Comparison of ENCODE assay signal across 8 mouse cellular contexts in the genomic region with DNA sequence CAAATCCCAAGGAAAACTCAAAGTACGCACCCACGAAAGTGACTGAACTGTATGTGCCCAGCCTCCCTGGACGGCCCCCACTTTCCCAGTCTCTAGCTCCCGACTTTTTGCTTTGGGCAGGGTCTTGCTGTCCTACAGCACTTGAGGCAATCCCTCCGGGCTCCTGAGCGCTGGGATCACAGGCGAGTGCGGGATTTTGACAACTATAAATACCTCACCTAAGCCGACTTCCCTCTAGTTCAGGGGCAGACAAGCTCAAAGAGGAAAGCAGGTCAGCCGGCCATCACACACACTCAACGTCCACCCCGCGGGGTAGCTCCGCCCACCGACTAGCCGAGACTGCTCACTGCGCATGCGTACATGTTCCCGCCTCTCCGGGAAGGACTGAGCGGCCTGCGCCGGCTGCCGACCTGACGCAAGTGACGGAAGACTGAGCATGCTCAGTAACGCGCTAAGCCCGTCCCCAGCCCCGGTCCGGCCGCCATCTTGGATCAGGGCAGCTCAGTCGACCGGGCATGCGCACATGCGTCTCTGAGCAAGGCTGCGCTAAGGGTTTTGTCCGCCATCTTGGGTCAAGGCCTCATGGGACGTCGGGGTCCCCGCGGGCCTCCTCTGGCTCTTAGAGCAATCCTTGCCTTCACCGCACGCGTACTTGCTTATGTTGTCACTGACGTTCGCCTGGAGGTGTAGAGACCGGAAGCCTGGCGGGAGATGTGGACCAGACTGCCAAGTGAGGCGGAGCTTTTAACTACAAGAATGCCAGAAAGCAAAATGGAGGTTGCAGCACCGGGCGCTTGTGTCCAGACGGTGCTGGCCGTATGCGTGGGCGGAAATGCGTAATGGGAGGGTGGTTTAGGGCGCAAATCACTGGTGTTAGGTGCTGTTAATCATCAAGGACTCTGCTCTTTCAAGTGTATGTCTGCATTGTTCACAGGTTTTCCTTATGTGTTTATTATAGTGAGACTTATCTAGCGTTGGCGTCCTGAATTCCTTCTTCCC. TPM values are rescaled to one million over a fixed set of nuclear protein-coding genes. Genes with fewer than 3 reads are reported as not detected.
A peak's percentile ranks its signal among the peaks of the same experiment; 100 is the strongest.
DNase-seq lines count a peak whose midpoint lies in the region; ATAC-seq and TF ChIP-seq lines count a peak whose summit lies in the region.

TSS of gene 0610009B22Rik (minus strand) at position 545 of the 999 bp plus-strand sequence.

- POLR2A ChIA-PET in Patski (lab: Charles Lee) = interaction anchor here (0.5 to 2.2 kb wide), 13 partner anchors 9 to 116 kb away, joined by 3 to 5 read pairs (median 3); partner anchors contain the start of gene Hnrnpab

- H3K36me3 ChIP-seq in hindbrain, embryonic 13.5 days = peaks cover 18% of the 10 kb centered on the region

- H3K9ac ChIP-seq in hindbrain, embryonic 13.5 days = peak within 1 kb of the TSS; percentile 84

- peak within 1 kb of the TSS; percentile 99 for H3K27ac ChIP-seq in hindbrain, embryonic 13.5 days

- CTCF ChIA-PET in Patski (lab: Charles Lee) = interaction anchor here (0.9 to 4.7 kb wide), 6 partner anchors 10 to 98 kb away, joined by 3 to 34 read pairs (median 4); partner anchors contain the start of gene Hnrnpab

- no peaks in the 10 kb centered on the region for H3K9me3 ChIP-seq in hindbrain, embryonic 13.5 days

- DNase-seq in Patski (ENCODE audit: low read depth, low spot score) = peak; percentile 95
- peak; percentile 100 for DNase-seq in cerebellum, postnatal 14 days
- DNase-seq in frontal cortex, postnatal 14 days (ENCODE audit: low spot score in 2 of 2) = peak; percentile 99 to 100
- DNase-seq in layer of hippocampus, postnatal 25 days (ENCODE audit: extremely low spot score in 1 of 2, low spot score in 1 of 2) = peak; percentile 96 to 99
- DNase-seq in lung, postnatal 25 days (ENCODE audit: low spot score) = peak; percentile 100
- DNase-seq in retina, embryonic 14.5 days (ENCODE audit: low spot score) = peak; percentile 100
- peak; percentile 99 for DNase-seq in thymus, postnatal 4 days

- in situ Hi-C loops in Patski (cut with MboI; ENCODE audit: low pct_unique_long_range_greater_than_20kb) = loop anchor here (25.0 kb wide), 1 partner anchor 401 kb away; the partner anchor contains the start of gene Col23a1

- peak; percentile 93 for ATAC-seq in Patski
- peak; percentile 99 for ATAC-seq in hindbrain, embryonic 13.5 days (ENCODE audit: low FRiP score)

- under 1% methylated on average over 60 of the region's 60 CpGs for WGBS in hindbrain, embryonic 13.5 days

- TF ChIP-seq CTCF in Patski (IDR thresholded peaks at IDR 0.05) = no peak

- H3K4me3 ChIP-seq in hindbrain, embryonic 13.5 days = peak within 1 kb of the TSS; percentile 69

- peaks cover 17% of the 10 kb centered on the region for H3K4me1 ChIP-seq in hindbrain, embryonic 13.5 days (replicated peaks)

- no peaks in the 10 kb centered on the region for H3K27me3 ChIP-seq in Patski
- no peaks in the 10 kb centered on the region for H3K27me3 ChIP-seq in hindbrain, embryonic 13.5 days

- H3K4me2 ChIP-seq in hindbrain, embryonic 13.5 days = peak within 1 kb of the TSS; percentile 83

RNA-seq across cellular contexts. Expression of gene 0610009B22Rik, which starts in this region (rescaled TPM):
- polyA plus RNA-seq in Patski (2021) = 67.1 TPM
- polyA plus RNA-seq in hindbrain, embryonic 13.5 days (2015; fragmentation: Nextera tagmentation; extraction: Ambion mirVana) = 118 and 121 TPM in 2 replicates
- total RNA-seq in layer of hippocampus, postnatal 25 days (2021) = 10 to 100 TPM; 36.6 to 44.4 TPM

Comparison
In these comparisons a context has a peak if more than half of its experiments do, and no peak if none do; other contexts are left out.
1. Peak in every context shown above with its lines: DNase-seq, ATAC-seq, H3K4me3 ChIP-seq and H3K27ac ChIP-seq.